Mouse (Mus musculus) gonadal fat pad, adult 2 months (tissue): ENCODE results near the gene Krt36. TPM values are rescaled to one million over a fixed set of nuclear protein-coding genes. Genes with fewer than 3 reads are reported as not detected.
A peak's percentile ranks its signal among the peaks of the same experiment; 100 is the strongest.

ENCODE experiments used
- DNase-seq: peaks from one replicate; pipeline ENCODE4 v3.0.0-alpha.2; 2012; ENCODE audit warnings: low read depth
- polyA plus RNA-seq: library from polyadenylated mRNA; depleted of rRNA; stranded (reverse); fragments of >200 nt; gene quantifications from 2 replicates; pipeline ENCODE4 v1.2.3, GENCODE M21; 2012; rRNA removed

The Krt36 gene
- polyA plus RNA-seq: 0.63 and 1.0 TPM in 2 replicates

DNA sequence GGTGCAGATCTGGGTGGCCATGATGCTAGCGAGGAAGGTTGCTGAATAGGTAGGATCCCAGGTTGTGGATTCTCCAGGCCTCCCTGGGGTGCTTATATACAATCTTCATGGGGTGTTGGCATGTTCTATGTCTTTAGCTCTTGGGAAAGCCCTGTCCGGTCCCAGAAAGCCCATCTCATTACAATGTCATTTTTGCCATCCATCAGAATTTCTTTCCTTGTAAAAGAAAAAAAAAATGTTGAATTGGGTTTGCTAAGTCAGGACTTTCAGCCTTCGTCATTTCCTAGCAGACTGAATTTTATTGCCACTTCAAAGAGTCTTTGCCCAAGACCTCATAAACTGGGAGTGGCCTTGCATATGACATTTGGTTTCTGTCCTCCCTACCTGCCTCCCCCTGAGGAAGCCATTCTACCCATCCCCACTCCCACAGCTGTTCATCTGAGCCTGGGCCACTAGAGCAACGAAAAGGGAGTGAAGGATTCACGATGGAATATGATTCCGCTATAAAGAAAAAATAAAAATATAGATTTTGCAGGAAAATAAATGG lies at the start of gene Krt36:
Krt36 (minus strand) TSS at position 51 of the 547 bp plus-strand sequence.
- no peak for DNase-seq

DNA sequence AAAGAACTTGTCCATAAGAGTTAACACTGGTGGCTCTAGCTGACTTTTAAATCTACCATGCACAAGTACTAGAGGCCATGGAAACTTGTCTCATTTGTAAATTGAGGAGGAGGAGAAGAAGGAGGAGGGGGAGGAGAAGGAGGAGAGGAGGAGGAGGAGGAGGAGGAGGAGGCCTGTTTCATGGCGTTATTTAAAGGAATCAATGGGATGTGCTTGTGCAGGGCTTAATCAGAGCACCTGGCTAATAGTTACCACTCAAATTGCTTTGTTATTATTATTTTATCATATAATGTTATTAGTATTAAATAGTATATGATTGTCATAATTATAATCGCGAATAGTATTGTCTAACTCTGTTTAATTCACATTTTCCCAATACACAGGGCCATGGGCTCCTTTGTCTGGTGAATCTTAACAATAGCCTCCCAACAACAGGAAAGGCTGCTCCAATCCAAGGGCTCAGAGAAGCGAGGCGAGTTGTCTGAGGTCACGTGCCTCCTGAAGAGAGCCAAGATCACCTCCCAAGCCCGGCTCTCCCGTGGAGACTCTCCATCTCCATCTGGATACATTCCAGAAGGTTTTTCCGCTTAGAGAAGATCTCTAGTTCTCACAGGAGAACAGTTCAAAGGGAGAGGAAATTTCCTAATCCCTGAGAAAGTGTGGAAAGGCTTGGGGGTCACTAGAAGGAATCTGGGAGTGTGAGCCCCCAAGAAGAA lies 43.3 kb upstream of the Krt36 start, which contains the start of gene Krt19:
Krt19 (minus strand) TSS at position 51 of the 716 bp plus-strand sequence.
- no peak for DNase-seq

DNA sequence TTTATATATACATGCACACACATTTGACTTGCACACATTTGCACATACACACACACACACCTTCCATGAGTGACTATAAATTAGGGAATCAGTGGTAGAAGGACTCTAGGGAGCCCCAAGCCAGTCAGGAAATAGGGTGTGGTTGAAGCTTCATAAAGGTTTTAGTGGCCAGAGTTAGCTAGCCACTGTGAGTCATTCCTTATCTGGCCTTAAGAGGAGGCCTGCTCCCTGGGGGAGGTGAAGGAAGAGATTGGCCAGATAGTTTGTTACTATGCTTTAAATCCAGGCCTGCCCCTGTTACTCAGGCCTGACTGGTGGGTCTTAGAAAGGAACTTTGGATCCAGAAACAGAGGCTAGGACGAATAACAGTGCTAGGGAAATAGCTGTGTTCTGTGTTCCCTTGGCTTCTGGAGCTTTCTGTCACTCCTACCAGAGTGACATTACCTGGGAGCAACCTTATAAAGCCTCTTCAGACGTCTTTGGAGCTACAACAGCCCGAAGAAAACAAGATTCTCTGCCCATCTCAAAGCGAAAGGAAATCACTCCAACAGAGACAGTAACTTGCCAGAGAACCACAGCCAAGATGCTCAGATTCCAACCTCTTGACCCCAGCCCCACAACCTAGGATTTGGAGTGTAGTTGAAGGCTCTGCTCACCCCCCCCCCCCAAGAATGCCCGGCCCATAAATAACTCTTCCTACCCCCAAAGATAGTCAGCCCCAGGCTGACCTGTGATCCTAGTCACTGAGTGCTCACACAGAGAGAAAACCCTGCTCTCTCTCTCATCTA lies 42.3 kb upstream of the Krt36 start:
- no peak for DNase-seq

DNA sequence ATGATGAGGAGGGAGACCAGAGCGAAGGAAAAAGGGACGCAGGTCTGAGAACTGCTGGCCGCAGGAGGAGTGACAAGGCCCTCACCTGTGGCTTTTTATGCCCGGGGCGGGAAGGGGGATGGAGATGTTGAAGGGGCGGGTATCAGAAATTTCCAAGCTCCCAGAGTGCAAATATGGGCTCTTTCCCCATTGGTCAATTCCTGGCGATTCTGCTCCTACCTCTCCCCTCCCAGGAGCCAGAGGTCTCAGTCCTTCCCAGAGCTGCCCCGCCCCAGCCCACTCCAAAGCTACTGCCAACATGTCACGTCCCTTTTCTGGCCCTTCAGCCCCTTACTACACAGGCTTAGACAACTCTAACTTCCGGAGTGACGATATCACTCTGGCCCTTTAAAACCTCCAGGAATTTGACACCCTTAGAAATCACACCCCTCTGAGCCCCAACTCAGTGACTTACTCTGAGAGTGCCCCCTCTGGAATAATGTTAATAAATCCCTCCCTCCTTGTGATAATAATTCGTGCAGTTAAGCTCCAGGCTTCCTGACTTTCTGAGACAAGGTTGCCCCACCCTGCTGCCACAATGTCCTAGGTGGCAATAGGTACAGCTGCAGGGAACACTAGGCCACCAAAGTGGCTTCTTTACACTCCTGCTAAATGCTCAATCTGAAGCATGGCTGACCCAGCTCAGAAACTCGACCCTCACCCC lies 40.6 kb upstream of the Krt36 start:
- no peak for DNase-seq

DNA sequence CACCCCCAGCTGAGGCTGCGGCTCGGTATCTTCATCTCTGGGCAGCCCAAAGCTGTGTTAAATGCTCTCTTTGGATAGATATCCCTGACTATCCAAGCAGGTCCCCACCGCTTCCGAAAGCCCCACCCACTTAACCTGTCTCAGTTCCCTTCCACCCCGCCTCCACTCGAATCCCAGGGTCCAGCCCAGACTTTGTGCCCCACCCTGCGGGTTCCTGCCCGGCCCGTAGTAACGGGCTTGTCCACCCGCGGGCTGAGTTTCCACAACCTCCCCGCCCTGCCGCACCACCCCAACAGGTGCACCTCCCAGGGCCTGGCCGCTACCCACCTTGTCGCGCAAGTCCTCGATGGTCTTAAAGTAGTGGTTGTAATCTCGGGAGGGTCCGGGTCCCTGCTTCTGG lies 39.7 kb upstream of the Krt36 start:
- DNase-seq: no peak

DNA sequence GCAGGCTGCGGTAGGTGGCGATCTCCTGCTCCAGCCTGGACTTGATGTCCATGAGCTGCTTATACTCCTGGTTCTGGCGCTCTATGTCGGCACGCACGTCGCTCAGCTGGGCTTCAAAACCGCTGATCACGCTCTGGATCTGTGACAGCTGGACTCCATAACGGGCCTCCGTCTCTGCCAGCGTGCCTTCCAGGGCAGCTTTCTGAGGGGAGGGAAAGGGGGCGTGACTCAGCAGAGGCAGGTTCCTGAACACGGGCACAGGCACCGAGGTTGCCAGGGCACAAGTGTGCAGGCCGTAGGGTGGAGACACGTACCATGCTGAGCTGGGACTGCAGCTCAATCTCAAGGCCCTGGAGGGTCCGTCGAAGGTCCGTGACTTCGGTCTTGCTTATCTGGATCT lies 35.5 kb upstream of the Krt36 start:
- no peak for DNase-seq

DNA sequence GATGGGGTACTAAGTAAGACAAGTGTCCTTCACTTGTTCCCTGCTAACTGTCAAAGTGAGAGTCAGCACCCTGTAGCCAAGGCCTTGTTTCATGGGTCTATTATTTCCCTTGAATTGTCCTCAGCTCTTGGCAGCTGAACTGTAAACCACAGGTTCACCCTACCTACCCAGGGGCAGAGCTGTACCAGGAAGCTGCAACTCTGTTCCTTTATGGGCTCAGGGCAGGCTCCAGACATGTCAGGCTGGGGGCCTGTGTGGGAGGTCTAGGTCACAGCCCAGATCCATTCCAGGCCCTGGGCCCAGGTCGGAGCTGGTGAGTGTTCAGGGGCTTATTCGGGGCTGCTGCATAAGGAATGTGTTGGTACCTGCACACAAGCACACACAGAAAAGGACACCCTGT lies 34.0 kb upstream of the Krt36 start:
- DNase-seq: no peak

DNA sequence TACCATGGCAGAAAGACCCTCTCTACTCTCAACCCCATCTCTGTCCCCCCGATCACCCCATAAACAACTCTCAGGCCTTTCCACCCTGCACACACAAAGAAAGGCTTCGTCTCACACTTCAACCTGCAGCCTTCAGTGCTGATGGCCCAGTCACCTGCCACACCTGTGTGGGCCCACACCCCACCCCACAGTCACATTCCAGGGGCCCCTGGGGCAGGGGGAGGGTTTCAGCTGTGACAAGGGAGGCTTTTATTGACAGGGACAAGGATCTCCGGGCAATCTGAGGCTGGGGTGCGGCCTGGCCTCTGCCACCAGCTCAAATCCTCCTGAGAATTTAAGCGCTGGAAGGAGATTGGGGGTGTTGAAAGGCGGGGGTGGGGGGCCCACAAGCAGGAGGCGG lies 33.4 kb upstream of the Krt36 start:
- DNase-seq: no peak

DNA sequence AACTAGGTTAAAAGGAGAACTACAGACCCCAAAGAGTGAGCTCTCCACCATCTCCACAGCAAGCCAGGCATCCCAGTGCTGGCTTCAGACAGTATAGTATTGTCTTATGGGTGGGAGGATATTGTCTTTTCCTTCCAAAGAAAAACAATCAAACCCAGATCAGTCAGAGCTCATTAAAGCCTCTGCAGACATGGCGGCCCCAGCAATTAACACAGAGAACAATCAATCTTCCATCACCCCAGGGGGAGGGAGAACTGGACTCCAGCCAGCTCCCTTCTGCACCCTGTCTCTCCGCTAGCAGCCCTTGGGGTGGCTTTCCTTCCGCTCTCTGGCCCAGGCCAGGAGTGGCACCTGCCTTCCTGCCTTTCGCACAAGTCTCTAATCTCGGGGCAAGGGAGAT lies 32.3 kb upstream of the Krt36 start:
- no peak for DNase-seq

DNA sequence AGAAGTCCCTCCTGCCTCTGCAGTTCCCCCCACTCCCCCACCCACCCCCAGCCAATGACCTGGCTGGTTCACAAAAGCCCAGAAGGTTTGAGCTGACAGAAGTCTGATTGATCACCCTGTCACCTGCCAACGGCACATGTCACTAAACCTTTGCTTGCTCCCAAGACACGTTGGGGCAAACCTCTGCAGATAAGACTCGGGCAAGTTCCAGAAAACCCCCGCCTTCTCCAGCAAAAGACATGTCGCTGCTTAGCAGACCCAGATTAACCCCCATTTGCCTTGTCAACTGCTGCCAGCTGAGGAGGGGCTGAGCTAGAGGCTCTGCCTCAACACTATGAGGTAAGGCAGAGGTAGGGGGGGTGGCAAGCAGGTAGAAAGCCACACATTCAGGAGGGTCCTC lies 31.1 kb upstream of the Krt36 start:
- no peak for DNase-seq

DNA sequence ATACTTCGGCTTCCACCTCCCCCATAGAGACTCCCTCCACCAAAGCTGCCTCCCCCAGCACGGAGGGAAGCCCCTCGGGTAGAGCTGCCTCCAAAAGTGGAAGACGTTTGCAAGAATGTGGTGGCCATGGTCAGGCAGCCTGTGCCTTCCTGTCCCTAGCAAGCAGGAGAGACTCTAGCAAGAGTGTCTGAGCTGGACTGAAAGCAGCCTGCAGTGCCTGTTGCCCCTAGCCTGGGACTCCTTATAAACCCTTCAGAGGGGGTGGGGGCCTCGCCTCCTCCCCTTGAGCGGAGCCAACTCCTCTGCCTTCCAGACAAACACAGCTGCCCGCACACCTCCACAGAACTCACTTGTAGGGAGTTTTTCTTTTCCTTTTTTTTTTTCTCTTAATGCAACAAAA lies 30.3 kb upstream of the Krt36 start, which contains the start of gene Krt15:
Krt15 (minus strand) TSS at position 198 of the 400 bp plus-strand sequence.
- no peak for DNase-seq

DNA sequence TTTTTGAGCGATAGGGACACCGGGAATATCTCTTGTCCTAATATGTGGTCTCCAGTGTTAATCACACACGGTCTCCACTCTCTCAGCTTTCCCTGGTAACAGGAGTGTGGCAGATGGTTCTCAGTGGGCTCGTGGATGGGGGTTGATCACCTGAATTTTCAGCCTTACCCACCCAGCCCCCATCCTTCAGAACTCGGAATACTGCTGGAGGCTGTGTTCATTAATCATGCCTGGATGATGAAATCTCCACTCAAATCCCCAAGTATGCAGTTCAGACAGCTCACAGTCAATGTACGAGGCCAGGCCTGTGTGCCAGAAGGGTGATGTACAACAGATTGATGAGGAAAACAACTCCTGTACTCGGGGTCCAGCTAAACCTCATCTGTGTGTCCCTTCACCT lies 19.5 kb upstream of the Krt36 start:
- no peak for DNase-seq

DNA sequence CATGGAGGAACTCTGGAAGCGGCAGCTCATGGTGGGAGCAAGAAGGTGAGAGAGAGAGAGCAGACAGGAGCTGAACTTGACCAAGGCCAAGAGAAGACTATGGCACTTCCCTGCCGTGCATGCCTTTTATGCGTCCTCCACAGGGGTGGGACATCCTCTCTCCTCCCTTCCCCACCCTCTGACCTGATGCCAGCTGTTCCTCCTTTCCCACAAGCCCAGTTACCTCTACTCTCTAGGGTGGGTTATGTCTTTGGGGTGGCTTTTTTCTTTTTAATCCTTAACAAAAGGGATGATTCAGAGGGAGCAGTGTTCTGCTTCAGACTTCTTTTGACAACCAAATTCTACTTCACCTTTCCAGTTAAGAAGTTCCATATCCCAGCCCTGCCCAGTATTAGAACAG lies 16.0 kb upstream of the Krt36 start, which contains the start of gene Krt13:
Krt13 (minus strand) TSS at position 101 of the 400 bp plus-strand sequence.
- DNase-seq: no peak

DNA sequence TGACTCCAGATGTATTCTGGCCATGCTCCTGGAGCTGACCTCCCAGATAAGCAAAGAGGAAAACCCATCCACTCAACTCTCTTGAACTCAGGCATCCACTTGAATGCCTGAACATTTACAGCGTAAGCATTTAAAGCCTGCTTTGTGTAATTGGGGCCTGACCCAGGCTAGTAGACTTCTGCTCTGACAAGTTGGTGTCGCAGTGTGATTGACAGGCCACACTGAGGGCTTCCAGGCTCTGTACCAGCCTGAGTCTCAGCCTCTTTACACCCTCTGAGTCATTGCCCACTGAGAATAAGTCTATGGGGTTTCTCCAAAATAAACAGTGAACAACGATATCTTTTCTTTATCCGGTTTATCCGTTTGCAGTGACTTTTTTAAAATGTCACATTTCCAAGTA lies 14.9 kb upstream of the Krt36 start:
- DNase-seq: no peak

DNA sequence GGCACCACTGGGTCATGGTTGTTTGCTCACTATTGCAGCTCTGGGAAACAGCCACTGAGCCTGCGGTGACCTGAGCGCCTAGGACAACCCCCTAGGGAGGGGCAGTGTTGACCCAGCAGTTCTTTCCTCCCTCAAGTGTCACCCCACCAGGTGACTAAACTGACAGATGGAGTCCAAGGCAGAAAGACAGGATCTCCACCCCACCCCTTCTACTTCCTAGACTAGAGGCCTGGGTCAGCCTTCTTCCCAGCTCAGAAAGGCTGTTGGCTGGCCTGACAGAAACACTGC lies 8.3 kb upstream of the Krt36 start:
- no peak for DNase-seq

DNA sequence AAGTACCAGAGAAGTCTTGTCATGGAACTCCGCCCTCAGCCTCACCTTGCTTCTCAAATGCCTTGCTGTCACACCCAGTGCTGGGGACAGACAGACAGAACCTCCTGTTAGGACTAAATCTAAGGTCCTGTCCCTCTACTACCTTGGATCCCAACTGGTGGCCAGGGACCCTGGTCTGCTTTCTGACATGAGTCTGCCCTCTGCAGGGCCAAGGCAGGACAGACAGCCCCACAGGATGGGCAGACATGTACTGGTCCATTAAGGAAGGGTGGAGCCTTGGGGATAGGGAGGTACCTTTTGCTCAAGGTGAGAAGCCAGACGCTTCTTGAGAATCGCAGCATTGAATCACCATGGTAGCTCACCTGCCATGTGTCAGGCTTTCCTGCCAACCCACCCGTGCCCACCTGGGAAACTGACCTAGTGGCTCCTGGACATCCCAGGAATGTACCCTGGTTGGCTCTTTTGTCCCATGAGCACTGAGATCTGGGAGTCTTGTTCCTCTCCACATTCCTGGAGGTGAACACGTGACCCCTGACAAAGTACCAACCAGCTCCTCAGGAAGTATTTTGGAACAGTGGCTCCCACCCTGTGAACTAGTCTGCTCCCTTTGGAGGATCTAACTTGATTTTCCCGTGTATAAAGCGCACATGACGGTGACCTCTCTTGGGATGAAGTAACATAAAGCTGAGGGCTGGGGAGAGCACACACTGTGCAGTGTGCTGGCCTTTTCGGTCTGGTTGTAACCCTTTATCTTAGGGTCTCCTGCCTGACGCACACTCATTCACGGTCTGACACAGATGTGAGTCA lies 7.7 kb upstream of the Krt36 start:
- DNase-seq: no peak

DNA sequence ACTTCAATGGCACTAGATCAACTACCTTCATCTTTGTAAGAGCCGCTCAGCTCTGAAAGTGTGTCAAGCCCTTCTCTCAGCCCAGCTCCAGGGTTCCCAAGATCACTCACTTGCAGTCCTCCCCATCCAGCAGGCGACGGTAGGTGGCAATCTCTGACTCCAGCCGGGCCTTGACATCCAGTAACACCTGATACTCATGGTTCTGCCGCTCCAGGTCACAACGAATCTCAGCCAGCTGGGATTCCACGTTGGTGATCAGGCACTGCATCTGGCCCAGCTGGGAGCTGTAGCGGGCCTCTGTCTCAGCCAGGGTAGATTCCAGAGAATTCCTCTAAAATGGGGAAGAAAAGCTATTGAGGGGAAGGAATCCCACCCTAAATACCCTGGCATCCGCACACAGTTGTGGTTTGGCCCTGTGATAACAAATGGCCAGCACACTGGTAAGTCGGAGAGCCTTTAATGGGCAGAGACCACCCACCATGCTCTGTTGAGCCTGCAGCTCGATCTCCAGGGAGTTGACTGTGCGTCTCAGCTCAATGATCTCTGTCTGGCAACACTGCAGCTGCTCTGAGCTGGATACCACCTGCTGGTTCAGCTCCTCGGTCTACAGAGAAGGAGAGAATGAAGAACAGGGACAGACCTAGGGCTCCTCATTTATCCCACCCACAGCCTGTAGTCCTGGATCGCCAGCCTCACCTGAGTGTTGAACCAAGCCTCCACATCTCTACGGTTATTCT lies 2.6 kb downstream of the Krt36 start:
- DNase-seq: no peak

DNA sequence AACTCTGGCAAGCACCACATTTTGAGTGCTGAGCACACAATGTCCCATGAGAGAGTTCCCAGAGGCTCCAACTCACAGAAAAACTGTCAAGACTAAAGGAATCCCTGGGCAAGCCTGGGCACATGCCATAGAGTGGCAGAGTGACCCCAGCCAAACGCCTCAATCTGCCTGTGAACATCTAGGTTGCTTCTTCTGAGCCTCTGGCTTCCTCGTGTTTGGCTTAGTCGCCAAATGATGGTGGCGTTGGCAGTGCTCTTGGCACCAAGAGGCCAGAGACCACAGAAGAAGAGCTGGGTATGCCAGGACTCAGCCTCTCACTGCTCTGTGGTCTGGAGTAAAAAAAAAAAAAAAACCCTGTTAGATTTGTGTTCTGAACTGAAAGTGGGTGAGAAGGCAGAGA lies 5.0 kb downstream of the Krt36 start:
- DNase-seq: peak; percentile 81

DNA sequence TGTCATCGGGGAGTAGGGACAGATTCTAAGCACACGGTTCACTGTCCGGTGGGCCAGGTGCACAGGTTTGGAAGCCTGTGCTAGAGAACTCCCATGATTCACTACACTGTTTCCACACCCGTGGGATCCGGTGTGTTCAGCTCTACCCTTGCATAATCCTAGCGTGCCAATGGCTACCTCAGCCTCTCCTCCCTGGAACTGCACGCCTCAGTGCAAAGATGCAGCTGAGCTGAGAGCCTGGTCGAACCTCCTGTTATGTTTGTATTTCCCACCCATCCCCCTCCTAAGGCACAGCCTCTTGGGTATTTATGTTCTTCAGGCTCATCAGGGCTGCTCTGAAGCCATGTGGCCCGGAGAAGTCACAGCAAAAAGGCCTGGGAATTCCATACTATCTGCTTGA lies 7.6 kb downstream of the Krt36 start:
- DNase-seq: no peak

DNA sequence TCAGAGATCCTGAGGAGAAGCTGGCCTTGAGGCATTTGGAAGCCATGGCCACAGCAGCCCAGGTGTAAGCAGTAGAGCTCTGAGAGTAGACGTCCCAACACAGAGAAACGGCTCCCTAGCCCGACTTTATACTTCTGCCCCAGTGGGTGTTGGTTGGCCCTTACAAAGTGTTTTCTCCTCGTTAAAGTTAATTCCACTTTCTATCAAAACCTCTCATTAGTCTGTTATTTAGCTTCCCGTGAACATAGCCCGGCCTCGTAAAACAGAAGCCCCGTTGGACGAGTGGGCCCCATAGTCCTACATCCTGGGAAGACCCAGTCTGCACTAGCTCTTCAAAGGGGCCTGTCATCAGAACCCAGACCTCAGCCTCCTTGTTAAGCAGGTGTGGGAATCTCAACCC lies 9.3 kb downstream of the Krt36 start, which contains the start of gene Krt35:
Krt35 (minus strand) TSS at position 101 of the 400 bp plus-strand sequence.
- no peak for DNase-seq
